Mouse (Mus musculus): ENCODE measurements at regions not wholly inside any gene's neighbourhood (a gene's known extent, or its start where the extent isn't known, plus 50 kb on each side); places are given as distances from the start of the nearest gene placed in this dataset.

- TF ChIP-seq POLR2A (IDR thresholded peaks at IDR 0.05; ENCODE audit: extremely low read depth, insufficient read depth, low read length) (no peak), CTCF (IDR thresholded peaks at IDR 0.05; ENCODE audit: extremely low read depth, insufficient read depth, low read length) (no peak)
Measured at GRCm38 (mm10) chr2:147306728-147307127, 55.0 kb upstream of the Pax1 start.
